Mouse (Mus musculus) spleen, postnatal 14 days (tissue): ENCODE measurements around the gene Fam20c.

Source experiments
- DNase-seq, 2 experiments: peaks; one replicate each; pipeline ENCODE4 v3.0.0; 2021 to 2022; ENCODE audit warnings: low spot score in 2 of 2

Gene Fam20c

GRCm38 (mm10) chr5:138754303-138755120 is at the start of gene Fam20c:
Fam20c (plus strand) TSS chr5:138754514.
- no peak for DNase-seq

DNA sequence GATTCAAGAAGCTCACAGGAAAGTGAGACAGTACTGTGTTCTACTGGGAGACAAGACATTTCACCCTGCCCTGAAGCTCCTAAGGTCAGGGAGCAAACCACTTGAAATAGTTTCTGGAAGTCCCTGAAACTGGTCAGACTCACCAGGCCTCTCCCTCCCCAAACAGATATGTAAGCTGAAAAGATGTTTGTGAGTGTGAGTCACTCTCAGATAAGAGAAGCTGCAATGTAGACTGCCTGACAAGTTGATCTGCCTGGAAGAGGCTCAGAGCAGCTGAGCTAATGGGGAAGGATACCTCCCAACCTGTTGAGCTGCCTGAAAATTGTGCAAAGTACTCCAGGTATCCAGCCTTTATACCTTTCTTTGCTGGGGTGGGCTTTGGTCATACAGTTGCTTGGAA is 46.9 kb upstream of the Fam20c start:
- DNase-seq, result no peak

DNA sequence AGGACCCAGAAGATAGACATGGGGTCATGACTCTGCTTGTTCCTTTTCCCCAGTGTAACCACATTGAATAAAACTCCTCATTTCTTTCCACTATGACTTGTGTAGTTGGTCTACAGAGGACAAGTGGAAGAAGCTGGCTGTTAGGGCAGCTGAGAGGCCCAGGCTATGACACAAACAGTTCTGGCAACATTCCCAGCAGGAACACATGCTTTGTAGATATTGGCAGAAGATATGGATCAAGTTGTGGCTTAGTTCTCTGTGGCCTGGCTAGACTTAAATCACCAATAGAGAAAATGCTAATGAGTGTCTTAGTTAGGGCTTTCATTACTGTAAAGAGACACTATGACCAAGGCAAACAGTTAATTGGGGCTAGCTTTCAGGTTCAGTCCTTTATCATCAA is 45.7 kb upstream of the Fam20c start:
- no peak for DNase-seq

GRCm38 (mm10) chr5:138715561-138716095 is 38.7 kb upstream of the Fam20c start:
- DNase-seq, result no peak

DNA sequence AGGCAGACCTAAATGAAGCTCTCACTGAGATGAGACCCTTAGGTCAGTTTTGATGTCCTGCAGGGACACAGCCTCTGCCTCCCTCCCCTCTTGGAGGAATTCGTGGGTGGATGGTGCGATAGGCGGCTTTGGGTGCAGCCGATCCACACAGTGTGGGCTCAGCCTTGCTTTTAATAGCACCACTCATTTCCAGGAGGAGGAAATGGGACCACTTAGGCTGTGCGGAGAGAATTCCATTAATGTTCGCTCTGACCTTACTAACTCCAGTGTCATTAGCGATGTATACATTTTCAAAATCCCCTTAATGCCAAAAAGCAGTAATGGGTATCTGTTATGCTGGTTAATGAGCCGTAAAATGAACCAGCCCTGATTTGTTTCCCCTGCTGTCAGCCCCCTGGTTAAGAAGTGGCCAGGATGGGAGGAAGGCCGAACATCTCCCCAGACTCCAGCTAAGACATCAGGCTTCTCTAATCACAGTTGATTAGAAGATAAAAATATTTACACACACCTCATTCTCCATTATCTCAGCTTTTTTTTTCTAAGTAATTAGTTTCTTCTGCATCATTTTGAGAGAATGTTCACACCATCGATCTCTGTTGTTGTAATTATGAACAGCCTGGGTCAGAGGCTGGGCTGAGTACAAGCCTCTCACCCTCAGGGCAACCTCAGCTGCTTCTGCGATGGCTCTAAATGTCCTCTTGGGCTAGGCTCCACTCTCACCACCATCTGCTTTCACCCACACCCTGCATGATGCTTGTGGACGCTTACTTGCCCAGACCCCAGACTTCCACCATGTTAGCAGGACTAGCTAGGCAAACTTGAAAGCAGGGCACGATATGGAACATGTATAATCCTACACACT is 33.8 kb upstream of the Fam20c start:
- no peak for DNase-seq

DNA sequence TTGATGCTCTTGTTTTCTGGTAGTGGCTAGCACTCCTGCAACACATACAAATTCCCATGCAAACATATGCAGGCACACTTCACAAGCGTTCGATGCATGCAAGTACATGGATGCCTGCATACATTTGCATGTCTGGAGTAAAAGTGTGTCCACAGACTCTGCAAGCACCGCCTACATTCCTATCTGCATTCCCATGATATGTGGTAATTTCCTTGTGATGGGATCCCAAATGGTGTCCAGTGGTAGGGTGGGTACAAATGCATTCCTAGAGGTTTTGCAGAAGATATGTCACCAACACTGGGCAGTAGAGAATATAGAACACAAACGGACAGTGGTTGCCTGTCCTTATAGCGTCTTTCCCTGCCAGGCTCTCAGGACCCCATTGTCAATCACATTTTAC is 29.9 kb upstream of the Fam20c start:
- DNase-seq, result no peak

DNA sequence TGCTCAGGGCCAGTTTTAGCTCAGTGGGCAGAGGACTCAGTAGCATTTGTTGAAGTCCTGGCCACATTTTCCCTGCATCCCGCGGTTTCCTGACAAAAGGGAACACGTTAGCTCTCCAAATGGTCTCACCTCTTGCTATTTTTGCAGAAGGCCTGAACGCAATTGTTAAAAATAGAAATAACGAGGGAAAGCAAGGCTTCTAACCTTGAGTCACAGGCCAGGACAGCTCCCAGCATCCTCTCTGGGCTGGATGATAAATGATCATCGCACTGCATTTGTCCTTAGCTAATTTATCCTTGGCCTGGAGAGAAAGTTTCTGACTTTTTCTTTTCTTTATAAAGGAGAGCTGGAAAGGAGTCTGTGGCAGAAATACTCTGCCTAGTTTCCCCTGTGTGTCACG is 29.2 kb upstream of the Fam20c start:
- no peak for DNase-seq

GRCm38 (mm10) chr5:138730863-138731262 is 23.5 kb upstream of the Fam20c start:
- DNase-seq, result no peak

- DNase-seq, result no peak
These were observed 20.9 kb upstream of the Fam20c start for GRCm38 (mm10) chr5:138733317-138733899.

DNA sequence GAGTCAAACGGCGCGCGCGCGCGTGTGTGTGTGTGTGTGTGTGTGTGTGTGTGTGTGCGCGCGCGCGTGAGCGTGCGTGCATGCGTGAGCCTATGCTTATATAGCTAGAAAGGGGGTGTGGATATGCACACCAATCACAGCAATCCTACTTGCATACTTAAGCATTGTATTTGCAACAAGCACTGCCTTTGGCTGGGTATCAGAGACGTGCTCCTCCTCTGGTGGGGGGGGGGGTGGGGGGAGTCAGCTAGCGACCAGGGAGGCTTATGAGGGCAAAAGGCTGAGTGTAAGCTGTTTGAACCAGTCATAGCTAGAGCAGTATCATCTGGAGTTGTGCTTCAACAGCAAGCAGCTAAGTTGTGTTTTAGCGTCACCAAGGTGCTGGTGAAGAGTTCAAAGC is 20.3 kb upstream of the Fam20c start:
- no peak for DNase-seq

GRCm38 (mm10) chr5:138735201-138735757 is 19.0 kb upstream of the Fam20c start:
- DNase-seq, result no peak

GRCm38 (mm10) chr5:138740150-138740549 is 14.2 kb upstream of the Fam20c start:
- DNase-seq, result no peak

DNA sequence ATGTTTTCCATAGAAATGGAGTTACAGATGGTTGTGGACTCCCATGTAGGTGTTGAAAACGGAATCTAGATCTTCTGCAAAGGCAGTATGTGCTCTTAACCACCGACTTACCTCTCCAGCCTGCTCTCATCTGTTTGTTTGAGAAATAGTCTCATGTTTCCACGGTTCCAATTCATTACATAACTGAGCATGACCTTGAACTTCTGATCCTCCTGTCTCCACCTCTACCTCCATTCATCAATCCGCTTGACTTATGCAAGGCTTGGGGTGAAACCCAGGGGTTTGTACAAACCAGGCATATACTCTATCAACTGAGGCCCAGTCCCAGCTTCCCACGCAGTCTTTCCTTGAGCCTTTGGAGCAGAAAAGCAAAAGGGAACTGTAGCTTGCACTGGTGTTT is 12.8 kb upstream of the Fam20c start:
- DNase-seq, result no peak

DNA sequence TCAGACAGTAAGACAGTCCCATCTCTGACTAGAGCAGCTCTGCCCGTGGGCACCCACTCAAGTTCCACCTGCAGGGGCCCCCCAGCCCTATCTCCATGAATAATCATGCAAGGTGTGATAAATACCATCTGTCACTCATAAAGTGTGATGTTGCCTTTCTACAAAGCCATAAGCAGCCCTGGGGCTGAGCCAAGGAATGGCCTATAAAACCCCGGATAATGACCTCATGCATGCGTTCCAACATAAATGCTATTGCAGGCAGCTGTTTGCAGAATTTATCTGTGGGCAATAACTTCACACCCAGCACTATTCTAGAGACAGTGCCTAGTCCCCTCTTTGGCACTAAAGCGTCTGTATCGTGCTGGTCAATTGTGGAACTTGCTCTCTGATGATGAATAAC is 12.0 kb upstream of the Fam20c start:
- no peak for DNase-seq

GRCm38 (mm10) chr5:138743631-138744030 is 10.7 kb upstream of the Fam20c start:
- DNase-seq, result no peak

- DNase-seq, result no peak
These were observed 8.8 kb upstream of the Fam20c start for GRCm38 (mm10) chr5:138745378-138746099.

DNA sequence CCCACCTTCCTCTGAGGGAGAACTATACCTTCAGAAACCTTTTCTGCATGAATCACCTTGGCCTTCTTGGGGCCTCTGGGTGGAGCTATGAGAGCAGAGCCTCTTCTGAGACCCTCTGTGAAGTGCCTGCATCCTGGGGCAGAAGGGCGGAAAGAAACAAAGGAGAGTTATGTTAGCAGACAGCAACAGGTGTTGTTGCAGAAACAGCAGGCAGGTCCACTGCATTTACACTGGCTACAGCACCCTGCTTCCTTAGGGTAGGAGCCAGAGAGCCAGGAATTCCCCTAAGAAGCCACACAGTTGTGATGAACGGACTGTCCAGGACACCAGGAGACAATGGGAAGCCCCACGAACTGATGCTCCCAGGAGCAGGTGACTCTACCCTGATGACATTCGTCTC is 1.0 kb upstream of the Fam20c start:
- DNase-seq, result no peak

GRCm38 (mm10) chr5:138753946-138754302 is 390 bp upstream of the Fam20c start:
- no peak for DNase-seq

GRCm38 (mm10) chr5:138755121-138755452 is 773 bp downstream of the Fam20c start:
- DNase-seq, result no peak

DNA sequence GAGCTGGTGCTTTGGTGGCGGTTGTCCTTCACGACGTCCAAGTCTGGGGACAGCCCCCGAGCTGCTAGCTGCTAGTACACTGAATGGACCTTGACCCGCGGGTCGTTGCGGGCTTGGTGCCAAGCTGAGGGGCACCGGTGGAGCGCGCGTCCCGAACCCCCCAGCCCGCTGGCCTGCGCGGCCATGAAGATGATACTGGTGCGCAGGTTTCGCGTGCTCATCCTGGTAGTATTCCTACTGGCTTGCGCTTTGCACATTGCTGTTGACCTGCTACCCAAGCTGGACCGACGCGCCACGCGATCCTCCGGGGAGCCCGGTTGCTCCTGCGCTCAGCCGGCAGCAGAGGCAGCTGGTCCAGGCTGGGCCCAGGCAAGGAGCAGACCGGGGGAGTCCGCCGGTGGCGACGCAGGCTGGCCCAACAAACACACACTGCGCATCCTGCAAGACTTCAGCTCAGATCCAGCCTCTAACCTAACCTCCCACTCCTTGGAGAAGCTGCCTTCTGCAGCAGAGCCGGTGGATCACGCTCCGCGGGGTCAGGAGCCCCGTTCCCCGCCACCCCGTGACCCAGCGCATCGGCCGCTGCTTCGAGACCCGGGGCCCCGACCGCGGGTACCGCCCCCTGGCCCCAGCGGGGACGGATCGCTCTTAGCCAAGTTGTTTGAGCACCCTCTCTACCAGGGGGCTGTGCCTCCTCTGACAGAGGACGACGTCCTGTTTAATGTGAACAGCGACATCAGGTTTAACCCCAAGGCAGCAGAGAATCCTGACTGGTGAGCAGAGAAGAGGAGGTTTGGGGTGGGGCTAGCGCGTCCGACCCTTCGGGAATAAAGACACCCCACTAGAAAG is 1.4 kb downstream of the Fam20c start:
- DNase-seq, result no peak
